Mouse (Mus musculus) midbrain, postnatal 0 days (tissue): ENCODE measurements around the gene Pdlim5. TPM values are rescaled to one million over a fixed set of nuclear protein-coding genes. Genes with fewer than 3 reads are reported as not detected.

Experiments used
- ATAC-seq: fragments of 200-750 bp; cut with Nextera tagmentation; 2 replicates; pipeline ENCODE4 v1.8.0; 2017; ENCODE audit warnings: moderate number of reproducible peaks, mild to moderate bottlenecking, moderate TSS enrichment, moderate library complexity; ENCODE audit not compliant: low FRiP score
- DNase-seq: peaks from one replicate; pipeline ENCODE4 v3.0.0-alpha.2; 2015; ENCODE audit warnings: low spot score
- H3K27ac ChIP-seq: fragments of 300-500 bp; sonication (generic); 2 replicates; pipeline ENCODE4 v1.5.1; 2014; ENCODE audit warnings: low read depth, mild to moderate bottlenecking, low read length, mixed read lengths
- H3K27me3 ChIP-seq: fragments of 300-500 bp; sonication (generic); 2 replicates; pipeline ENCODE4 v1.6.1; 2014; ENCODE audit warnings: low read length, control low read depth, mixed read lengths; ENCODE audit not compliant: insufficient read depth
- H3K36me3 ChIP-seq: fragments of 300-500 bp; sonication (generic); 2 replicates; pipeline ENCODE4 v1.6.1; 2014; ENCODE audit warnings: low read length, control low read depth, mixed read lengths; ENCODE audit not compliant: insufficient read depth
- H3K4me1 ChIP-seq: fragments of 300-500 bp; sonication (generic); 2 replicates; pipeline ENCODE4 v1.6.1; 2014; ENCODE audit warnings: mild to moderate bottlenecking, control low read depth, antibody characterized with exemption, low read length, mixed read lengths; ENCODE audit not compliant: insufficient read depth
- H3K4me2 ChIP-seq: fragments of 300-500 bp; sonication (generic); 2 replicates; pipeline ENCODE4 v1.6.1; 2014; ENCODE audit warnings: low read depth, mild to moderate bottlenecking, low read length, mixed read lengths; ENCODE audit not compliant: poor library complexity, severe bottlenecking
- H3K4me3 ChIP-seq: fragments of 300-500 bp; sonication (generic); 2 replicates; pipeline ENCODE4 v1.5.1; 2014; ENCODE audit warnings: low read depth, mild to moderate bottlenecking, low read length, moderate library complexity
- H3K9ac ChIP-seq: fragments of 300-500 bp; sonication (generic); replicated peaks from 2 replicates; pipeline ENCODE4 v1.6.1; 2014; ENCODE audit warnings: mild to moderate bottlenecking, low read length, moderate library complexity, mixed read lengths; ENCODE audit not compliant: poor library complexity, severe bottlenecking
- H3K9me3 ChIP-seq: fragments of 300-500 bp; sonication (generic); 2 replicates; pipeline ENCODE4 v1.6.1; 2016; ENCODE audit warnings: low read length, control low read depth
- CTCF ChIP-seq: IDR thresholded peaks from 2 replicates; pipeline ENCODE4 v1.5.1; 2016; ENCODE audit warnings: antibody characterized with exemption, mild to moderate bottlenecking
- WGBS: fragments of 180-500 bp; shearing (Covaris S2); extraction: QIAGEN DNeasy Blood & Tissue Kit; methylation state at CpG from one replicate; pipeline ENCODE4 v1.1.7; 2014; 5-methylcytosine and 5-hydroxymethylcytosine counted together
- polyA plus RNA-seq: library from polyadenylated mRNA; unstranded; fragments of >200 nt; fragmentation: Nextera tagmentation; extraction: Ambion mirVana; gene quantifications from 2 replicates; pipeline ENCODE4 v1.2.1, GENCODE M21; 2015
- total RNA-seq: library from RNA; depleted of rRNA; stranded (reverse); fragments of >200 nt; gene quantifications from 2 replicates; pipeline ENCODE4 v1.2.3, GENCODE M21; 2014

The Pdlim5 gene
- total and polyA plus RNA-seq, 2 experiments from 2014 or later = 13.7 to 28.1 TPM

DNA sequence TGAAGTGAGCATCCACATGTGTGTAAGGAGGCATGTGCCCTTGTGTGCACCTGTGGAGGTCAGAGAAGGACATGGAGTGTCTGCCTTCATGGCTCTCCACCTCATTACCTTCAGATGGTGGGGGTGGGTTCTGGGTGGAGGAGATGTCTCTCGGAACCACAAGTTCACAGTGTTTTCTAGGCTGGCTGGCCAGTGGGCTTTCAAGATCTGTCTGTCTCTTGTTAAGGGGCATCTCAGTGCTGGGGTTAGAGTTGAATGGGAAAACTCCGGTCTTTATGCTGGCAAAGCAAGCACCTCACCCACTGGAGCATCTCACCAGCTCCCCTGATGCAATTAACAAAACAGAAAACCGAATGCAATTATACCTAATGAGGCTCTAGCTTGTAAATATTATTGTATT is 36.0 kb upstream of the Pdlim5 start:
- Histone ChIP-seq H3K9ac (no peak overlapping the region), H3K4me1 (0 out of 2 replicates have a peak, but pooled peaks cover 5% of the 10 kb centered on the region), H3K4me3 (no peak overlapping the region), H3K27ac (no peak overlapping the region), H3K36me3 (no peaks in the 10 kb centered on the region), H3K27me3 (no peaks in the 10 kb centered on the region), H3K9me3 (no peaks in the 10 kb centered on the region), H3K4me2 (no peak overlapping the region)
- DNase-seq (no peak), ATAC-seq (no peak)
- 67% methylated on average over 3 of the region's 3 CpGs for WGBS
- no peak for TF ChIP-seq CTCF

DNA sequence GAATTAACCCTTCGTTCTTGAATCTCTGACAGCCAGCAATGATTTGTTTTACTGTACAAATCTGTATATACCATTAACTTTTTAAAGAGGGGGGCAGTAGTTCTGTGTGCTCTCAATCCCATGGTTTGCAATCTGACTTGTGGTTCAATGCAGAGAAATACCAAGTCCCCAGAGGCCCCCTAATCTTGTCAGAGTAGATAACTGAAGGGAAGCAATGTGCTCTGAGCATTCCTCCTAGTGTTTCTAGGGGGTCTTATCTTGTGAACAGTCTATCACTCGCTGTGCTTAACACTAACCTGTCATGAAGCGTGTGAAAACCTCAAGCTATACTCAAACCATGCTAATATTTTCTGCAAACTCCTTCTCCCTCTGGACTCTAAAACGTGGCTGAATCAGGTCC is 34.6 kb upstream of the Pdlim5 start:
- Histone ChIP-seq H3K27me3 (no peaks in the 10 kb centered on the region), H3K4me2 (no peak overlapping the region), H3K27ac (no peak overlapping the region), H3K36me3 (no peaks in the 10 kb centered on the region), H3K4me3 (no peak overlapping the region), H3K9ac (no peak overlapping the region), H3K9me3 (no peaks in the 10 kb centered on the region), H3K4me1 (0 out of 2 replicates have a peak, but pooled peaks cover 5% of the 10 kb centered on the region)
- TF ChIP-seq CTCF = no peak
- ATAC-seq (no peak), DNase-seq (no peak)
- WGBS = 73% methylated on average over 4 of the region's 4 CpGs

- TF ChIP-seq CTCF = no peak
- Histone ChIP-seq H3K4me3 (no peak overlapping the region), H3K9me3 (no peaks in the 10 kb centered on the region), H3K4me1 (no peaks in the 10 kb centered on the region), H3K9ac (no peak overlapping the region), H3K36me3 (no peaks in the 10 kb centered on the region), H3K4me2 (no peak overlapping the region), H3K27me3 (no peaks in the 10 kb centered on the region), H3K27ac (no peak overlapping the region)
- WGBS = 18% methylated on average over 3 of the region's 3 CpGs
- ATAC-seq = no peak
- DNase-seq = peak; percentile 64
These were observed 31.3 kb upstream of the Pdlim5 start for GRCm38 (mm10) chr3:142426806-142427205.

DNA sequence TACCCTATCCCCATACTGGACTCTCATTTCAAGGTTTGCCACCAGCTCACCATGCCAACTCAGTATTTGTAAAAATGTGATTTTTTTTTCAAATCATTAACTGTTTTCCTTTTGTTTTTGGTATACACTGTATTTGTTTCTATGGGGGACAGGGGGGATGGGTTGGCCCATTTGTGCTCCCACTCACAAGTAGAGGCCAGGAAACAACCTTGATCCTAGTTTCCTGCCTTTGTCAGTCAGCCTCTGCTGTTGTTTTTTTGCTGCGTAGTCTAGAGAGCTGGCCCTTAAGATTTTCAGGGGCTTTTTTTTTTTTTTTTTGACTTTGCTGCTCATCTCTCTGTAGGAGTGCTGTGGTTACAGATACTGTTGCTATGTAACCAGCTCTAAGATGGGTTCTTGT is 28.6 kb upstream of the Pdlim5 start:
- no peaks in the 10 kb centered on the region for H3K27me3 ChIP-seq
- H3K9me3 ChIP-seq = no peaks in the 10 kb centered on the region
- ATAC-seq (no peak), DNase-seq (no peak)
- no peak overlapping the region for H3K27ac ChIP-seq
- no peak for TF ChIP-seq CTCF
- 75% methylated on average over 1 of the region's 1 CpGs for WGBS
- H3K36me3 ChIP-seq = no peaks in the 10 kb centered on the region
- H3K4me1 ChIP-seq = no peaks in the 10 kb centered on the region
- no peak overlapping the region for H3K4me2 ChIP-seq
- H3K4me3 ChIP-seq = no peak overlapping the region
- H3K9ac ChIP-seq = no peak overlapping the region

GRCm38 (mm10) chr3:142423501-142423917 is 28.0 kb upstream of the Pdlim5 start:
- WGBS = 81% methylated on average over 4 of the region's 4 CpGs
- Histone ChIP-seq H3K9me3 (no peaks in the 10 kb centered on the region), H3K4me1 (no peaks in the 10 kb centered on the region), H3K27me3 (no peaks in the 10 kb centered on the region), H3K9ac (no peak overlapping the region), H3K36me3 (no peaks in the 10 kb centered on the region), H3K4me3 (no peak overlapping the region), H3K27ac (no peak overlapping the region), H3K4me2 (no peak overlapping the region)
- ATAC-seq = no peak
- TF ChIP-seq CTCF = no peak
- no peak for DNase-seq

GRCm38 (mm10) chr3:142422229-142422628 is 26.7 kb upstream of the Pdlim5 start:
- WGBS = 75% methylated on average over 4 of the region's 4 CpGs
- no peak for TF ChIP-seq CTCF
- ATAC-seq = no peak

More at GRCm38 (mm10) chr3:142422229-142422628, 26.7 kb upstream of the Pdlim5 start:
- H3K9me3 ChIP-seq = no peaks in the 10 kb centered on the region
- H3K4me3 ChIP-seq = no peak overlapping the region
- H3K27me3 ChIP-seq = no peaks in the 10 kb centered on the region
- H3K27ac ChIP-seq = no peak overlapping the region
- no peaks in the 10 kb centered on the region for H3K4me1 ChIP-seq
- H3K9ac ChIP-seq = no peak overlapping the region
- H3K4me2 ChIP-seq = no peak overlapping the region
- no peaks in the 10 kb centered on the region for H3K36me3 ChIP-seq
- DNase-seq = peak; percentile 69
